Mouse (Mus musculus) thymus, adult 2 months (tissue): ENCODE data around the gene Add2.

Source experiments
- CTCF ChIP-seq: fragments of 200-500 bp; IDR thresholded peaks from 2 replicates; pipeline ENCODE4 v1.5.1; 2012; ENCODE audit warnings: mild to moderate bottlenecking, control low read depth, low read length, moderate library complexity, borderline replicate concordance; ENCODE audit not compliant: control insufficient read depth, poor library complexity, insufficient read depth; ENCODE audit errors: extremely low read depth
- POLR2A ChIP-seq: fragments of 200-500 bp; IDR thresholded peaks from 2 replicates; pipeline ENCODE4 v1.6.1; 2012; ENCODE audit warnings: mild to moderate bottlenecking, low read length, control low read depth, moderate library complexity; ENCODE audit not compliant: control insufficient read depth, poor library complexity, insufficient read depth; ENCODE audit errors: extremely low read depth

- TF ChIP-seq POLR2A (no peak), CTCF (no peak)
These were observed 68.3 kb downstream of the Add2 start for GRCm38 (mm10) chr6:86096733-86097132.
